Mouse (Mus musculus): ENCODE measurements around the gene Sec13. TPM values are rescaled to one million over a fixed set of nuclear protein-coding genes. Genes with fewer than 3 reads are reported as not detected.
A peak's percentile ranks its signal among the peaks of the same experiment; 100 is the strongest.

The Sec13 gene
- total and polyA plus RNA-seq, 3 experiments, result 83.0 to 127 (median 106) TPM

- no peak for DNase-seq
Observed at GRCm38 (mm10) chr6:113712718-113713117, 27.8 kb downstream of the Sec13 start.

GRCm38 (mm10) chr6:113697222-113698205 is 43.0 kb downstream of the Sec13 start:
- DNase-seq, result peak; percentile 69

- DNase-seq, result peak; percentile 99
Observed at GRCm38 (mm10) chr6:113696582-113697221, 43.8 kb downstream of the Sec13 start, which contains the start of gene Tatdn2. Gene Tatdn2, plus strand, starts transcription at chr6:113697050.

- no peak for DNase-seq
Observed at GRCm38 (mm10) chr6:113695766-113696355, 44.7 kb downstream of the Sec13 start.

- no peak for DNase-seq
Observed at GRCm38 (mm10) chr6:113695203-113695602, 45.3 kb downstream of the Sec13 start.

GRCm38 (mm10) chr6:113693377-113693776 is 47.2 kb downstream of the Sec13 start:
- no peak for DNase-seq

GRCm38 (mm10) chr6:113692661-113693133 is 47.8 kb downstream of the Sec13 start:
- no peak for DNase-seq

- no peak for DNase-seq
Observed at GRCm38 (mm10) chr6:113691084-113691462, 49.5 kb downstream of the Sec13 start.

- DNase-seq, result peak; percentile 84
Observed at GRCm38 (mm10) chr6:113690400-113691083, 50.0 kb downstream of the Sec13 start.

GRCm38 (mm10) chr6:113690008-113690399 is 50.5 kb downstream of the Sec13 start:
- DNase-seq, result peak; percentile 61

- no peak for DNase-seq
Observed at GRCm38 (mm10) chr6:113686551-113687125, 53.9 kb downstream of the Sec13 start.

- DNase-seq, result no peak
Observed at GRCm38 (mm10) chr6:113683081-113683825, 57.3 kb downstream of the Sec13 start.

GRCm38 (mm10) chr6:113681271-113681670 is 59.3 kb downstream of the Sec13 start:
- peak; percentile 87 for DNase-seq

GRCm38 (mm10) chr6:113679993-113680566 is 60.5 kb downstream of the Sec13 start:
- no peak for DNase-seq

- DNase-seq, result no peak
Observed at GRCm38 (mm10) chr6:113678246-113679012, 62.1 kb downstream of the Sec13 start.

Measured in adrenal gland, adult 2 months (tissue).